Mouse (Mus musculus) heart, embryonic 12.5 days (tissue): ENCODE measurements around the gene Nup214. TPM values are rescaled to one million over a fixed set of nuclear protein-coding genes. Genes with fewer than 3 reads are reported as not detected.

Experiments used
- ATAC-seq: fragments of 200-750 bp; cut with Nextera tagmentation; 2 replicates; pipeline ENCODE4 v1.8.0; 2017; ENCODE audit warnings: moderate TSS enrichment, moderate library complexity; ENCODE audit not compliant: insufficient number of reproducible peaks, low FRiP score
- H3K27ac ChIP-seq: fragments of 300-500 bp; sonication (generic); 2 replicates; pipeline ENCODE4 v1.5.1; 2016; ENCODE audit warnings: mild to moderate bottlenecking, moderate library complexity; ENCODE audit not compliant: poor library complexity, severe bottlenecking
- H3K27me3 ChIP-seq: fragments of 300-500 bp; sonication (generic); replicated peaks from 2 replicates; pipeline ENCODE4 v1.6.1; 2016; ENCODE audit warnings: mild to moderate bottlenecking, moderate library complexity
- H3K36me3 ChIP-seq: fragments of 300-500 bp; sonication (generic); 2 replicates; pipeline ENCODE4 v1.6.1; 2016; ENCODE audit warnings: mild to moderate bottlenecking, moderate library complexity
- H3K4me1 ChIP-seq: fragments of 300-500 bp; sonication (generic); replicated peaks from 2 replicates; pipeline ENCODE4 v1.6.1; 2016; ENCODE audit warnings: mild to moderate bottlenecking
- H3K4me2 ChIP-seq: fragments of 300-500 bp; sonication (generic); 2 replicates; pipeline ENCODE4 v1.6.1; 2016; ENCODE audit warnings: mild to moderate bottlenecking, moderate library complexity
- H3K4me3 ChIP-seq: fragments of 300-500 bp; sonication (generic); 2 replicates; pipeline ENCODE4 v1.5.1; 2016; ENCODE audit warnings: mild to moderate bottlenecking
- H3K9ac ChIP-seq: fragments of 300-500 bp; sonication (generic); 2 replicates; pipeline ENCODE4 v1.6.1; 2016; ENCODE audit warnings: mild to moderate bottlenecking, moderate library complexity
- H3K9me3 ChIP-seq: fragments of 300-500 bp; sonication (generic); replicated peaks from 2 replicates; pipeline ENCODE4 v1.6.1; 2016; ENCODE audit warnings: mild to moderate bottlenecking, moderate library complexity
- WGBS: fragments of 180-500 bp; shearing (Covaris S2); methylation state at CpG from one replicate; pipeline ENCODE4 v1.1.7; 2016; 5-methylcytosine and 5-hydroxymethylcytosine counted together
- polyA plus RNA-seq: library from polyadenylated mRNA; unstranded; fragments of >200 nt; fragmentation: Nextera tagmentation; extraction: Ambion mirVana; gene quantifications from 2 replicates; pipeline ENCODE4 v1.2.1, GENCODE M21; 2016

Nup214 gene
- polyA plus RNA-seq, 1 experiment from 2014 or later: 59.8 TPM

GRCm38 (mm10) chr2:31962501-31963224 lies 11.6 kb upstream of the Nup214 start:
- no peak overlapping the region for H3K27ac ChIP-seq
- H3K4me3 ChIP-seq: no peak overlapping the region
- H3K9me3 ChIP-seq: no peaks in the 10 kb centered on the region
- H3K4me2 ChIP-seq: no peak overlapping the region
- H3K36me3 ChIP-seq: peaks cover 26% of the 10 kb centered on the region; the same call in 1 of the 2 replicates
- no peak overlapping the region for H3K9ac ChIP-seq
- WGBS: 68% methylated on average over 8 of the region's 8 CpGs
- H3K4me1 ChIP-seq: peaks cover 22% of the 10 kb centered on the region; the same call in 1 of the 2 replicates
- ATAC-seq: no peak
- H3K27me3 ChIP-seq: no peaks in the 10 kb centered on the region

GRCm38 (mm10) chr2:31963491-31963890 lies 10.7 kb upstream of the Nup214 start:
- no peak overlapping the region for H3K27ac ChIP-seq
- H3K9me3 ChIP-seq: no peaks in the 10 kb centered on the region
- H3K9ac ChIP-seq: no peak overlapping the region

GRCm38 (mm10) chr2:31964191-31964590 lies 10.0 kb upstream of the Nup214 start:
- Histone ChIP-seq H3K4me1 (peaks cover 17% of the 10 kb centered on the region; the same call in 1 of the 2 replicates), H3K9me3 (no peaks in the 10 kb centered on the region), H3K4me3 (no peak overlapping the region), H3K9ac (no peak overlapping the region), H3K4me2 (no peak overlapping the region), H3K27me3 (no peaks in the 10 kb centered on the region), H3K27ac (no peak overlapping the region), H3K36me3 (peaks cover 33% of the 10 kb centered on the region; the same call in 1 of the 2 replicates)
- no peak for ATAC-seq
- 94% methylated on average over 3 of the region's 3 CpGs for WGBS

More at GRCm38 (mm10) chr2:31963491-31963890, 10.7 kb upstream of the Nup214 start:
- Histone ChIP-seq H3K4me2 (no peak overlapping the region), H3K4me3 (no peak overlapping the region), H3K36me3 (peaks cover 33% of the 10 kb centered on the region; the same call in 1 of the 2 replicates), H3K4me1 (peaks cover 17% of the 10 kb centered on the region; the same call in 1 of the 2 replicates), H3K27me3 (no peaks in the 10 kb centered on the region)
- WGBS: 79% methylated on average over 7 of the region's 7 CpGs
- no peak for ATAC-seq

GRCm38 (mm10) chr2:31965110-31965509 lies 9.1 kb upstream of the Nup214 start:
- no peak overlapping the region for H3K4me2 ChIP-seq
- no peak overlapping the region for H3K9ac ChIP-seq
- no peaks in the 10 kb centered on the region for H3K9me3 ChIP-seq
- H3K27ac ChIP-seq: no peak overlapping the region
- peaks cover 38% of the 10 kb centered on the region; the same call in 1 of the 2 replicates for H3K36me3 ChIP-seq
- H3K4me3 ChIP-seq: no peak overlapping the region
- H3K27me3 ChIP-seq: no peaks in the 10 kb centered on the region
- ATAC-seq: no peak
- H3K4me1 ChIP-seq: peaks cover 14% of the 10 kb centered on the region; the same call in 1 of the 2 replicates

- whole genome bisulfite sequencing: 60% methylated on average over 8 of the region's 8 CpGs
These were observed 7.4 kb upstream of the Nup214 start for GRCm38 (mm10) chr2:31966801-31967200.

GRCm38 (mm10) chr2:31972589-31972988 lies 1.6 kb upstream of the Nup214 start:
- H3K9ac ChIP-seq: no peak overlapping the region
- H3K4me2 ChIP-seq: no peak overlapping the region
- ATAC-seq: no peak
- H3K9me3 ChIP-seq: no peaks in the 10 kb centered on the region
- no peak overlapping the region for H3K27ac ChIP-seq
- WGBS: 75% methylated on average over 4 of the region's 4 CpGs
- no peaks in the 10 kb centered on the region for H3K27me3 ChIP-seq
- peaks cover 9% of the 10 kb centered on the region for H3K4me1 ChIP-seq
- H3K36me3 ChIP-seq: peaks cover 51% of the 10 kb centered on the region
- H3K4me3 ChIP-seq: no peak overlapping the region

More at GRCm38 (mm10) chr2:31966801-31967200, 7.4 kb upstream of the Nup214 start:
- Histone ChIP-seq H3K27me3 (no peaks in the 10 kb centered on the region), H3K27ac (0 out of 2 replicates have a peak overlapping the region, but pooled peaks have one; percentile 6), H3K4me3 (no peak overlapping the region), H3K9ac (no peak overlapping the region), H3K4me1 (peaks cover 13% of the 10 kb centered on the region; the same call in 1 of the 2 replicates), H3K4me2 (no peak overlapping the region), H3K36me3 (peaks cover 49% of the 10 kb centered on the region), H3K9me3 (no peaks in the 10 kb centered on the region)
- ATAC-seq: no peak

GRCm38 (mm10) chr2:31974809-31975371 lies 654 bp downstream of the Nup214 start:
- Histone ChIP-seq H3K9ac (peak overlapping the region; percentile 93), H3K27ac (no peak overlapping the region), H3K4me3 (peak overlapping the region; percentile 90), H3K9me3 (no peaks in the 10 kb centered on the region), H3K36me3 (peaks cover 52% of the 10 kb centered on the region), H3K4me1 (peaks cover 9% of the 10 kb centered on the region), H3K27me3 (no peaks in the 10 kb centered on the region), H3K4me2 (peak overlapping the region; percentile 82)
- 7% methylated on average over 13 of the region's 13 CpGs for WGBS
- no peak; the same call in 1 of the 2 replicates for ATAC-seq

- Histone ChIP-seq H3K9ac (no peak overlapping the region), H3K4me2 (no peak overlapping the region), H3K4me3 (no peak overlapping the region), H3K36me3 (peaks cover 89% of the 10 kb centered on the region), H3K9me3 (no peaks in the 10 kb centered on the region), H3K4me1 (no peaks in the 10 kb centered on the region), H3K27me3 (no peaks in the 10 kb centered on the region), H3K27ac (no peak overlapping the region)
- WGBS: 88% methylated on average over 1 of the region's 1 CpGs
- no peak for ATAC-seq
These were observed 13.5 kb downstream of the Nup214 start for GRCm38 (mm10) chr2:31987774-31988173.

- H3K27ac ChIP-seq: no peak overlapping the region
- H3K9me3 ChIP-seq: no peaks in the 10 kb centered on the region
- no peaks in the 10 kb centered on the region for H3K27me3 ChIP-seq
- no peak overlapping the region for H3K4me2 ChIP-seq
- H3K36me3 ChIP-seq: peaks cover 85% of the 10 kb centered on the region
- no peak overlapping the region for H3K4me3 ChIP-seq
- ATAC-seq: no peak
- WGBS: 86% methylated on average over 4 of the region's 4 CpGs
- no peaks in the 10 kb centered on the region for H3K4me1 ChIP-seq
- H3K9ac ChIP-seq: no peak overlapping the region
These were observed 16.7 kb downstream of the Nup214 start for GRCm38 (mm10) chr2:31990961-31991360.

GRCm38 (mm10) chr2:31994896-31995295 lies 20.7 kb downstream of the Nup214 start:
- Histone ChIP-seq H3K36me3 (peaks cover 92% of the 10 kb centered on the region), H3K27me3 (no peaks in the 10 kb centered on the region), H3K4me2 (no peak overlapping the region), H3K4me1 (no peaks in the 10 kb centered on the region), H3K27ac (no peak overlapping the region), H3K9me3 (no peaks in the 10 kb centered on the region), H3K9ac (no peak overlapping the region), H3K4me3 (no peak overlapping the region)
- 90% methylated on average over 9 of the region's 9 CpGs for WGBS
- no peak for ATAC-seq

- H3K9ac ChIP-seq: no peak overlapping the region
- H3K4me1 ChIP-seq: no peaks in the 10 kb centered on the region
- H3K27me3 ChIP-seq: no peaks in the 10 kb centered on the region
- H3K27ac ChIP-seq: no peak overlapping the region
- WGBS: 93% methylated on average over 13 of the region's 13 CpGs
- peaks cover 86% of the 10 kb centered on the region for H3K36me3 ChIP-seq
- H3K9me3 ChIP-seq: no peaks in the 10 kb centered on the region
- H3K4me3 ChIP-seq: no peak overlapping the region
- no peak overlapping the region for H3K4me2 ChIP-seq
- ATAC-seq: no peak
These were observed 21.8 kb downstream of the Nup214 start for GRCm38 (mm10) chr2:31996060-31996459.
